Mouse (Mus musculus): ENCODE results near the gene Iqub. TPM values are rescaled to one million over a fixed set of nuclear protein-coding genes. Genes with fewer than 3 reads are reported as not detected.

Gene Iqub
- polyA plus RNA-seq, 1 experiment from 2014 or later = 0.13 TPM

- H3K4me3 ChIP-seq (ENCODE audit: low read depth, low read length) = no peak overlapping the region
- H3K36me3 ChIP-seq (ENCODE audit: control insufficient read depth, insufficient read depth, low read length) = no peaks in the 10 kb centered on the region
- no peaks in the 10 kb centered on the region for H3K27me3 ChIP-seq (ENCODE audit: control insufficient read depth, insufficient read depth, low read length)
- ATAC-seq (ENCODE audit: insufficient read depth, low FRiP score, low TSS enrichment) = no peak
- no peak overlapping the region for H3K4me2 ChIP-seq (ENCODE audit: low read depth)
- H3K27ac ChIP-seq (ENCODE audit: low read depth, low read length) = no peak overlapping the region
- no peak overlapping the region for H3K9ac ChIP-seq (ENCODE audit: low read length)
- no peak for DNase-seq (ENCODE audit: low spot score)
- no peaks in the 10 kb centered on the region for H3K9me3 ChIP-seq (ENCODE audit: control insufficient read depth, low read length)
- no peaks in the 10 kb centered on the region for H3K4me1 ChIP-seq (ENCODE audit: control insufficient read depth, insufficient read depth, low read length)
These were observed 27.5 kb upstream of the Iqub start for GRCm38 (mm10) chr6:24542393-24542792.

GRCm38 (mm10) chr6:24540106-24540505, 25.2 kb upstream of the Iqub start:
- H3K27ac ChIP-seq (ENCODE audit: low read depth, low read length) = no peak overlapping the region
- DNase-seq (ENCODE audit: low spot score) = no peak
- ATAC-seq (ENCODE audit: insufficient read depth, low FRiP score, low TSS enrichment) = no peak
- H3K4me2 ChIP-seq (ENCODE audit: low read depth) = no peak overlapping the region
- H3K4me3 ChIP-seq (ENCODE audit: low read depth, low read length) = no peak overlapping the region
- no peaks in the 10 kb centered on the region for H3K4me1 ChIP-seq (ENCODE audit: control insufficient read depth, insufficient read depth, low read length)
- no peaks in the 10 kb centered on the region for H3K36me3 ChIP-seq (ENCODE audit: control insufficient read depth, insufficient read depth, low read length)
- WGBS = 76% methylated on average over 4 of the region's 4 CpGs
- H3K9ac ChIP-seq (ENCODE audit: low read length) = no peak overlapping the region
- no peaks in the 10 kb centered on the region for H3K9me3 ChIP-seq (ENCODE audit: control insufficient read depth, low read length)
- no peaks in the 10 kb centered on the region for H3K27me3 ChIP-seq (ENCODE audit: control insufficient read depth, insufficient read depth, low read length)

GRCm38 (mm10) chr6:24538435-24538834, 23.6 kb upstream of the Iqub start:
- ATAC-seq (ENCODE audit: insufficient read depth, low FRiP score, low TSS enrichment) (no peak), DNase-seq (ENCODE audit: low spot score) (no peak)
- WGBS = 87% methylated on average over 3 of the region's 3 CpGs

GRCm38 (mm10) chr6:24532804-24533203, 17.9 kb upstream of the Iqub start:
- H3K27ac ChIP-seq (ENCODE audit: low read depth, low read length) = no peak overlapping the region
- H3K4me3 ChIP-seq (ENCODE audit: low read depth, low read length) = no peak overlapping the region
- no peaks in the 10 kb centered on the region for H3K4me1 ChIP-seq (ENCODE audit: control insufficient read depth, insufficient read depth, low read length)
- H3K27me3 ChIP-seq (ENCODE audit: control insufficient read depth, insufficient read depth, low read length) = no peaks in the 10 kb centered on the region
- H3K4me2 ChIP-seq (ENCODE audit: low read depth) = no peak overlapping the region
- DNase-seq (ENCODE audit: low spot score) = no peak
- no peaks in the 10 kb centered on the region for H3K36me3 ChIP-seq (ENCODE audit: control insufficient read depth, insufficient read depth, low read length)
- WGBS = 81% methylated on average over 3 of the region's 3 CpGs
- ATAC-seq (ENCODE audit: insufficient read depth, low FRiP score, low TSS enrichment) = no peak
- H3K9ac ChIP-seq (ENCODE audit: low read length) = no peak overlapping the region
- H3K9me3 ChIP-seq (ENCODE audit: control insufficient read depth, low read length) = no peaks in the 10 kb centered on the region

More at GRCm38 (mm10) chr6:24538435-24538834, 23.6 kb upstream of the Iqub start:
- Histone ChIP-seq H3K36me3 (ENCODE audit: control insufficient read depth, insufficient read depth, low read length) (no peaks in the 10 kb centered on the region), H3K9ac (ENCODE audit: low read length) (no peak overlapping the region), H3K9me3 (ENCODE audit: control insufficient read depth, low read length) (no peaks in the 10 kb centered on the region), H3K4me1 (ENCODE audit: control insufficient read depth, insufficient read depth, low read length) (no peaks in the 10 kb centered on the region), H3K4me3 (ENCODE audit: low read depth, low read length) (no peak overlapping the region), H3K27me3 (ENCODE audit: control insufficient read depth, insufficient read depth, low read length) (no peaks in the 10 kb centered on the region), H3K4me2 (ENCODE audit: low read depth) (no peak overlapping the region), H3K27ac (ENCODE audit: low read depth, low read length) (no peak overlapping the region)

GRCm38 (mm10) chr6:24530711-24531420, 16.0 kb upstream of the Iqub start:
- Histone ChIP-seq H3K9me3 (ENCODE audit: control insufficient read depth, low read length) (no peaks in the 10 kb centered on the region), H3K36me3 (ENCODE audit: control insufficient read depth, insufficient read depth, low read length) (no peaks in the 10 kb centered on the region), H3K27me3 (ENCODE audit: control insufficient read depth, insufficient read depth, low read length) (no peaks in the 10 kb centered on the region), H3K27ac (ENCODE audit: low read depth, low read length) (no peak overlapping the region), H3K4me2 (ENCODE audit: low read depth) (no peak overlapping the region), H3K9ac (ENCODE audit: low read length) (no peak overlapping the region), H3K4me3 (ENCODE audit: low read depth, low read length) (no peak overlapping the region), H3K4me1 (ENCODE audit: control insufficient read depth, insufficient read depth, low read length) (no peaks in the 10 kb centered on the region; the same call in 1 of the 2 replicates)
- WGBS = 65% methylated on average over 11 of the region's 11 CpGs
- DNase-seq (ENCODE audit: low spot score) (no peak), ATAC-seq (ENCODE audit: insufficient read depth, low FRiP score, low TSS enrichment) (no peak)

GRCm38 (mm10) chr6:24530166-24530565, 15.3 kb upstream of the Iqub start:
- Histone ChIP-seq H3K36me3 (ENCODE audit: control insufficient read depth, insufficient read depth, low read length) (no peaks in the 10 kb centered on the region), H3K27me3 (ENCODE audit: control insufficient read depth, insufficient read depth, low read length) (no peaks in the 10 kb centered on the region), H3K4me1 (ENCODE audit: control insufficient read depth, insufficient read depth, low read length) (no peaks in the 10 kb centered on the region; the same call in 1 of the 2 replicates), H3K27ac (ENCODE audit: low read depth, low read length) (no peak overlapping the region), H3K9me3 (ENCODE audit: control insufficient read depth, low read length) (no peaks in the 10 kb centered on the region), H3K9ac (ENCODE audit: low read length) (no peak overlapping the region), H3K4me2 (ENCODE audit: low read depth) (no peak overlapping the region), H3K4me3 (ENCODE audit: low read depth, low read length) (no peak overlapping the region)
- ATAC-seq (ENCODE audit: insufficient read depth, low FRiP score, low TSS enrichment) (no peak), DNase-seq (ENCODE audit: low spot score) (no peak)
- 26% methylated on average over 4 of the region's 4 CpGs for WGBS

GRCm38 (mm10) chr6:24528064-24528243, 13.1 kb upstream of the Iqub start, which contains the start of gene Asb15:
Gene Asb15, plus strand, starts transcription at chr6:24528144.
- Histone ChIP-seq H3K9ac (ENCODE audit: low read length) (peak within 1 kb of the TSS; percentile 67), H3K4me2 (ENCODE audit: low read depth) (peak within 1 kb of the TSS; percentile 74), H3K4me3 (ENCODE audit: low read depth, low read length) (peak within 1 kb of the TSS; percentile 60), H3K27me3 (ENCODE audit: control insufficient read depth, insufficient read depth, low read length) (no peaks in the 10 kb centered on the region), H3K4me1 (ENCODE audit: control insufficient read depth, insufficient read depth, low read length) (no peaks in the 10 kb centered on the region; the same call in 1 of the 2 replicates), H3K27ac (ENCODE audit: low read depth, low read length) (no peak within 1 kb of the TSS), H3K36me3 (ENCODE audit: control insufficient read depth, insufficient read depth, low read length) (no peaks in the 10 kb centered on the region), H3K9me3 (ENCODE audit: control insufficient read depth, low read length) (no peaks in the 10 kb centered on the region)
- DNase-seq (ENCODE audit: low spot score) (no peak), ATAC-seq (ENCODE audit: insufficient read depth, low FRiP score, low TSS enrichment) (no peak)
- 56% methylated on average over 2 of the region's 2 CpGs for WGBS

GRCm38 (mm10) chr6:24527155-24528063, 12.5 kb upstream of the Iqub start, which contains the start of gene Ndufa5:
Gene Ndufa5, minus strand, starts transcription at chr6:24528013.
- no peaks in the 10 kb centered on the region for H3K27me3 ChIP-seq (ENCODE audit: control insufficient read depth, insufficient read depth, low read length)
- WGBS = under 1% methylated on average over 53 of the region's 53 CpGs
- H3K4me2 ChIP-seq (ENCODE audit: low read depth) = peak within 1 kb of the TSS; percentile 74
- H3K9ac ChIP-seq (ENCODE audit: low read length) = peak within 1 kb of the TSS; percentile 67
- H3K36me3 ChIP-seq (ENCODE audit: control insufficient read depth, insufficient read depth, low read length) = no peaks in the 10 kb centered on the region
- no peaks in the 10 kb centered on the region for H3K9me3 ChIP-seq (ENCODE audit: control insufficient read depth, low read length)
- H3K27ac ChIP-seq (ENCODE audit: low read depth, low read length) = no peak within 1 kb of the TSS
- H3K4me1 ChIP-seq (ENCODE audit: control insufficient read depth, insufficient read depth, low read length) = no peaks in the 10 kb centered on the region; the same call in 1 of the 2 replicates
- ATAC-seq (ENCODE audit: insufficient read depth, low FRiP score, low TSS enrichment) (peak; percentile 98), DNase-seq (ENCODE audit: low spot score) (peak; percentile 98)
- H3K4me3 ChIP-seq (ENCODE audit: low read depth, low read length) = peak within 1 kb of the TSS; percentile 60

- Histone ChIP-seq H3K4me3 (ENCODE audit: low read depth, low read length) (no peak overlapping the region), H3K9ac (ENCODE audit: low read length) (no peak overlapping the region), H3K4me1 (ENCODE audit: control insufficient read depth, insufficient read depth, low read length) (no peaks in the 10 kb centered on the region; the same call in 1 of the 2 replicates), H3K27me3 (ENCODE audit: control insufficient read depth, insufficient read depth, low read length) (no peaks in the 10 kb centered on the region), H3K27ac (ENCODE audit: low read depth, low read length) (no peak overlapping the region), H3K9me3 (ENCODE audit: control insufficient read depth, low read length) (no peaks in the 10 kb centered on the region), H3K36me3 (ENCODE audit: control insufficient read depth, insufficient read depth, low read length) (no peaks in the 10 kb centered on the region), H3K4me2 (ENCODE audit: low read depth) (no peak overlapping the region)
- DNase-seq (ENCODE audit: low spot score) = no peak
- ATAC-seq (ENCODE audit: insufficient read depth, low FRiP score, low TSS enrichment) = no peak
- WGBS = 96% methylated on average over 3 of the region's 3 CpGs
These were observed 10.8 kb upstream of the Iqub start for GRCm38 (mm10) chr6:24525705-24526104.
